Mouse (Mus musculus) brain, embryonic 14.5 days (tissue): ENCODE data around the gene Itga6.

Experiments used
- CTCF ChIP-seq: fragments of 200-500 bp; IDR thresholded peaks from 2 replicates; pipeline ENCODE4 v1.5.1; 2012; ENCODE audit warnings: inconsistent platforms, mild to moderate bottlenecking, moderate library complexity, borderline replicate concordance; ENCODE audit not compliant: insufficient read depth, insufficient read length; ENCODE audit errors: extremely low read depth
- POLR2A ChIP-seq: fragments of 200-500 bp; IDR thresholded peaks from 2 replicates; pipeline ENCODE4 v1.6.1; 2012; ENCODE audit warnings: mild to moderate bottlenecking, inconsistent platforms, borderline replicate concordance; ENCODE audit not compliant: poor library complexity, insufficient read depth, insufficient read length, severe bottlenecking; ENCODE audit errors: extremely low read depth

DNA sequence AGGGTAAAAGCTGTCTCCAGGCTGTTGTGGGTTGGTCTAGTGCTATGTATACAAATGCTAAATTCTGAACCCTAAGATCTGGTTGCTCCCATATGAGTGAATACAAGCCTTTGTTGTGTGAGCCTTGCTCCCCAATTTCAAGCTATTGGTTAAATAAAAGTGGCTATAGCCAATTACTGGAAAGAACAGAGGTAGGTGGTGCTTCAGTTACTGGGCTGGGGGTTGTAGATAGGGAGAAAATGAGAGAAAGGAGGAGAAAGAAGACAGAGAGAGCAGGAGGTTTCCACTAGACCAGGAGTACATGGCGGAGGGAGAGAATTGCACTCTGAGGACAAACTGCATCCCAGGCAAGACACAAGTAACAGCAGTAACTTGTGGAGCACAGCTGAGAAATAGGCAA, 122.8 kb downstream of the Itga6 start:
- no peak for TF ChIP-seq POLR2A
- TF ChIP-seq CTCF: no peak
